ENCODE assay signal across 18 mouse cellular contexts in genomic region chr3:38519971-38520370, GRCm38 (mm10).
"Had no signal": no experiment of that assay in that cellular context is flagged by ENCODE, and none has a peak within 500 bp of the region (broad histone marks: within the 10 kb centered on the region; RNA-seq: fewer than 3 reads in every experiment).

No protein-coding gene starts in this region.

- H3K4me3 ChIP-seq: layer of hippocampus, adult 2 months; limb, embryonic 12.5 days; limb, embryonic 15.5 days; liver, embryonic 15.5 days; midbrain, embryonic 12.5 days; myocyte; neural tube, embryonic 13.5 days had no signal

- H3K9ac ChIP-seq: limb, embryonic 12.5 days; limb, embryonic 15.5 days; liver, embryonic 15.5 days; midbrain, embryonic 12.5 days; neural tube, embryonic 13.5 days had no signal

- DNase-seq: kidney, postnatal 25 days; layer of hippocampus, adult 9-11 months; lung, adult 2 months; lung, postnatal 14 days; lung, postnatal 4 days; thymus, adult 18-20 months; thymus, postnatal 36 days had no signal

- ATAC-seq: intestine, embryonic 16.5 days; midbrain, embryonic 16.5 days had no signal

- H3K9me3 ChIP-seq: limb, embryonic 12.5 days; limb, embryonic 15.5 days; liver, embryonic 15.5 days; midbrain, embryonic 12.5 days; neural tube, embryonic 13.5 days had no signal

- H3K27ac ChIP-seq: kidney, postnatal 0 days; layer of hippocampus, adult 2 months; limb, embryonic 12.5 days; limb, embryonic 15.5 days; liver, embryonic 15.5 days; midbrain, embryonic 12.5 days; neural tube, embryonic 13.5 days had no signal

- H3K36me3 ChIP-seq: limb, embryonic 12.5 days; limb, embryonic 15.5 days; liver, embryonic 15.5 days; midbrain, embryonic 12.5 days; neural tube, embryonic 13.5 days had no signal

- H3K27me3 ChIP-seq: limb, embryonic 12.5 days; limb, embryonic 15.5 days; liver, embryonic 15.5 days; midbrain, embryonic 12.5 days; neural tube, embryonic 13.5 days had no signal

- H3K4me1 ChIP-seq: limb, embryonic 12.5 days; limb, embryonic 15.5 days; liver, embryonic 15.5 days; midbrain, embryonic 12.5 days; neural tube, embryonic 13.5 days had no signal

- H3K4me2 ChIP-seq: limb, embryonic 12.5 days; limb, embryonic 15.5 days; liver, embryonic 11.5 days; liver, embryonic 15.5 days; midbrain, embryonic 12.5 days; neural tube, embryonic 13.5 days had no signal
